Mouse (Mus musculus): ENCODE results near the gene Trim21. TPM values are rescaled to one million over a fixed set of nuclear protein-coding genes. Genes with fewer than 3 reads are reported as not detected.
A peak's percentile ranks its signal among the peaks of the same experiment; 100 is the strongest.

The Trim21 gene
- total RNA-seq (2014; rRNA removed; ENCODE audit: low replicate concordance) (4.0 and 5.6 TPM in 2 replicates), polyA plus RNA-seq (2015; fragmentation: Nextera tagmentation; extraction: Ambion mirVana) (0.22 and 0.32 TPM in 2 replicates)

DNA sequence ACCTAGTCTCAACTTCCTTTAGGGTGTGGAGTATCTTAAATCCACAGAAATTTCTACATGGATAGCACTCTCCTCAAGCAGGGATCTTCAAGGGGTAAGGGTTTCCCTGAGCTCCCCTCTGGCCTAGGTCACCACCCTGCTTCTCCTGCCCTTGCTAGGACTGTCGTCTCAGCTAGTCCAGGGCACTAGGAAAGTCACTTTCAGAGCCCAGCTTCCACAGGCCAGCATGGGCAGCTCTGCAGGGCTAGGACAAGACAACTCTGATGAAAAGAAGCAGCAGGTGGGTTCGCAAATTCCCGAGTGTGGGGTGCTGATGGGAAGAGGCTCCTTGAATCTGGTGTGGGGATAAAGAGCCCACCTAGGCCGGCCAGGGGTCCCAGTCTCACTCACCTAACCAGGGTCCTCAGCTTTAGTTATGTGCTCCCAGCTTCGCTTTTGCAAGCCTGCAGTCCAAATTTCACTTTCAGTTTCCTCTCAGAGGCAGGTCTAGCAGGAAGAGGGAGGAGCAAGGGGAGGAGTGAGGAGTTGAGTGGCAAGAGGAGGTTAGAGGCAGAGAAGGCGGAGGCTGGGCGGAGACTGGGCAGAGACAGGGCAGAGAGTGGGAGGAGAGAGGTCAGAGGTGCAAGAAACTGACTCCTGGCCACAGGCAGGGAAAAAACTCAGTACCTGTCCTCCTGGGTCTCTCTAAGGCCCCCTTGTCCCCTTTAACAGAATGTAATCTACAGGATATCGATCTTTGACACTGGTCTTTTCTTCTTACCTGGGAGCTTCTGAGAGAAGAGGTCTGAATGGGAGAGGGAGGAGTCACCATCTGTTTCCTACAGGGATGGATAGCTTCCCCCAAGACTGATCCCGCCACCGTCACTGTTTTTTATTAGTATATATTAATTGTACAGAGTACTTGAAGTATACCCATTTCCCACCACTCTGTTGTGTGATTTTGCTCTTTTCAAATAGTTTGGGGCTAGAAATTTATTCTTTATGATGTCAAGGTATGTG is at the start of gene Trim21:
Gene Trim21 (minus strand): TSS at position 488 of the 999 bp plus-strand sequence.
- peaks cover 19% of the 10 kb centered on the region; the same call in 1 of the 2 replicates for H3K36me3 ChIP-seq (replicated peaks; ENCODE audit: control insufficient read depth, insufficient read depth, low read length)
- no peak for TF ChIP-seq CTCF (IDR thresholded peaks at IDR 0.05; ENCODE audit: low read depth)
- no peak for TF ChIP-seq EP300 (IDR thresholded peaks at IDR 0.05; ENCODE audit: low read depth)
- DNase-seq (ENCODE audit: low spot score) (peak; percentile 94), ATAC-seq (ENCODE audit: insufficient read depth, low read depth) (peak; percentile 98)
- H3K4me2 ChIP-seq (ENCODE audit: low read depth, low read length) = peak within 1 kb of the TSS; percentile 70
- peaks cover 6% of the 10 kb centered on the region for H3K4me1 ChIP-seq (ENCODE audit: control insufficient read depth, insufficient read depth)
- peak within 1 kb of the TSS; percentile 63 for H3K27ac ChIP-seq (ENCODE audit: low read depth)
- H3K9me3 ChIP-seq (replicated peaks; ENCODE audit: control insufficient read depth, low read length) = no peaks in the 10 kb centered on the region
- H3K27me3 ChIP-seq (ENCODE audit: control insufficient read depth, insufficient read depth, low read length) = no peaks in the 10 kb centered on the region
- peak within 1 kb of the TSS; percentile 64 for H3K4me3 ChIP-seq (ENCODE audit: low read depth, low read length)
- peak within 1 kb of the TSS; percentile 69 for H3K9ac ChIP-seq (replicated peaks; ENCODE audit: low read depth, low read length)
- 13% methylated on average over 10 of the region's 10 CpGs for WGBS

DNA sequence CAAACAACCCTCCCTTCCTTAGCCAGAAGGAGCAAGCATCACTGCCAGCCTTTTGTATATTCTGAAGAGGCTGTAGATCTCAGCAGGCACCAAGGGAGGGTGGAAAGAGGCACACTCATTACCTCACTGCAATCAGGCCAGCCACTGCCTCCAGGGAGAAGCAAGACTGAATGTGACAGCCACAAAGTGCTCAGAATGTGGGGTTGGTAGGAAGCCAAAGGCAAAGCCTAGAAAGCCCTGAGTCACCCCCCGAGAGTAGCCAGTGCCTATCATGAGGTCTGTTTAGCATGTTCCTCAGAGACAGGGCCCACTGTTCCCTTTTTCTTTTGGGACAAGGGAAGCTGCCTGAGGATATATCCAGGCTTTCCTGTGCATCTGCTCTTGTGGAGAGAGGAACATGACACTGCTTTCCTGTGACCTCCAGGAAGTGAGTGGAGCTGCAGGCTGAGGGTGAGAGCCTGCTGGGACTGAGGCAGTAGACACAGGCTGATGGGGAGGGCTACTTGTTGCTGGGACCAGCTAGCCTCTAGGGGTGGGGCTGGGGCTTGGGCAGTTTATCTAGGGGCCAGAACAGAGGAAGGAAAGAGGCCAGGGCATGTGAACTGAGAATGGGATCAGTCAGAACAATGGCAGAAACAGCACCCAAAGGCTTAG is 32.2 kb upstream of the Trim21 start, which contains the start of gene Olfr552:
Gene Olfr552 (plus strand): TSS at position 393 of the 654 bp plus-strand sequence.
- Histone ChIP-seq H3K27ac (ENCODE audit: low read depth) (no peak within 1 kb of the TSS), H3K4me3 (ENCODE audit: low read depth, low read length) (no peak within 1 kb of the TSS), H3K4me1 (ENCODE audit: control insufficient read depth, insufficient read depth) (no peaks in the 10 kb centered on the region), H3K9ac (replicated peaks; ENCODE audit: low read depth, low read length) (no peak within 1 kb of the TSS), H3K36me3 (replicated peaks; ENCODE audit: control insufficient read depth, insufficient read depth, low read length) (no peaks in the 10 kb centered on the region), H3K9me3 (replicated peaks; ENCODE audit: control insufficient read depth, low read length) (no peaks in the 10 kb centered on the region), H3K4me2 (ENCODE audit: low read depth, low read length) (no peak within 1 kb of the TSS), H3K27me3 (ENCODE audit: control insufficient read depth, insufficient read depth, low read length) (no peaks in the 10 kb centered on the region)
- ATAC-seq (ENCODE audit: insufficient read depth, low read depth) (no peak), DNase-seq (ENCODE audit: low spot score) (no peak)
- TF ChIP-seq EP300 (IDR thresholded peaks at IDR 0.05; ENCODE audit: low read depth) (no peak), CTCF (IDR thresholded peaks at IDR 0.05; ENCODE audit: low read depth) (no peak)
- 30% methylated on average over 1 of the region's 1 CpGs for WGBS

DNA sequence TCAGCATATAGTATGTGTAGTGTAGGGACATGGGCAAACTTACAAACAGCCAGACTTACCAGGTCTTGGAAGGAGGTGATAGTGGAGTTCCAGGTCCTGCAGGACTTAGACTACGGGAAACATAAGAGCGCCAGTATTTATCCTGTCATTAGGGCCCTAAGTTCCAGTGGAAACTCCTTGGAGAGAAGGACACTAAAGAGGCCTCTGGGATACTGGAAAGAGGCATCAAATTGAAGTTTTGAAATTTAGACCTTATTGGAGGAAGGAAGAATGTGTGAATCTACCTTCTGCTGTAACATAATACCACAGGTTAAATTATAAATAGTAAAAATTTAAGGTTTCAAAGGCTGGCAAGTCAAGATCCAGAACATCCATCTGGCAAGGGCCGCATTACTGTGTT is 26.5 kb upstream of the Trim21 start, which contains the start of gene Olfr551:
Gene Olfr551 (minus strand): TSS at position 101 of the 400 bp plus-strand sequence.
- TF ChIP-seq CTCF (IDR thresholded peaks at IDR 0.05; ENCODE audit: low read depth) (no peak), EP300 (IDR thresholded peaks at IDR 0.05; ENCODE audit: low read depth) (no peak)
- Histone ChIP-seq H3K9ac (replicated peaks; ENCODE audit: low read depth, low read length) (no peak within 1 kb of the TSS), H3K9me3 (replicated peaks; ENCODE audit: control insufficient read depth, low read length) (no peaks in the 10 kb centered on the region), H3K27me3 (ENCODE audit: control insufficient read depth, insufficient read depth, low read length) (no peaks in the 10 kb centered on the region), H3K36me3 (replicated peaks; ENCODE audit: control insufficient read depth, insufficient read depth, low read length) (no peaks in the 10 kb centered on the region), H3K4me3 (ENCODE audit: low read depth, low read length) (no peak within 1 kb of the TSS), H3K4me2 (ENCODE audit: low read depth, low read length) (no peak within 1 kb of the TSS), H3K4me1 (ENCODE audit: control insufficient read depth, insufficient read depth) (no peaks in the 10 kb centered on the region), H3K27ac (ENCODE audit: low read depth) (no peak within 1 kb of the TSS)
- no peak for DNase-seq (ENCODE audit: low spot score)
- WGBS = 87% methylated on average over 3 of the region's 3 CpGs
- no peak for ATAC-seq (ENCODE audit: insufficient read depth, low read depth)

GRCm38 (mm10) chr7:102575998-102576397 is 10.7 kb upstream of the Trim21 start:
- Histone ChIP-seq H3K4me2 (ENCODE audit: low read depth, low read length) (no peak overlapping the region), H3K4me1 (ENCODE audit: control insufficient read depth, insufficient read depth) (no peaks in the 10 kb centered on the region), H3K9me3 (replicated peaks; ENCODE audit: control insufficient read depth, low read length) (no peaks in the 10 kb centered on the region), H3K9ac (replicated peaks; ENCODE audit: low read depth, low read length) (no peak overlapping the region), H3K27ac (ENCODE audit: low read depth) (no peak overlapping the region), H3K36me3 (replicated peaks; ENCODE audit: control insufficient read depth, insufficient read depth, low read length) (no peaks in the 10 kb centered on the region), H3K27me3 (ENCODE audit: control insufficient read depth, insufficient read depth, low read length) (no peaks in the 10 kb centered on the region), H3K4me3 (ENCODE audit: low read depth, low read length) (no peak overlapping the region)
- DNase-seq (ENCODE audit: low spot score) (no peak), ATAC-seq (ENCODE audit: insufficient read depth, low read depth) (no peak)
- 54% methylated on average over 6 of the region's 6 CpGs for WGBS
- TF ChIP-seq CTCF (IDR thresholded peaks at IDR 0.05; ENCODE audit: low read depth) = no peak
- TF ChIP-seq EP300 (IDR thresholded peaks at IDR 0.05; ENCODE audit: low read depth) = no peak

DNA sequence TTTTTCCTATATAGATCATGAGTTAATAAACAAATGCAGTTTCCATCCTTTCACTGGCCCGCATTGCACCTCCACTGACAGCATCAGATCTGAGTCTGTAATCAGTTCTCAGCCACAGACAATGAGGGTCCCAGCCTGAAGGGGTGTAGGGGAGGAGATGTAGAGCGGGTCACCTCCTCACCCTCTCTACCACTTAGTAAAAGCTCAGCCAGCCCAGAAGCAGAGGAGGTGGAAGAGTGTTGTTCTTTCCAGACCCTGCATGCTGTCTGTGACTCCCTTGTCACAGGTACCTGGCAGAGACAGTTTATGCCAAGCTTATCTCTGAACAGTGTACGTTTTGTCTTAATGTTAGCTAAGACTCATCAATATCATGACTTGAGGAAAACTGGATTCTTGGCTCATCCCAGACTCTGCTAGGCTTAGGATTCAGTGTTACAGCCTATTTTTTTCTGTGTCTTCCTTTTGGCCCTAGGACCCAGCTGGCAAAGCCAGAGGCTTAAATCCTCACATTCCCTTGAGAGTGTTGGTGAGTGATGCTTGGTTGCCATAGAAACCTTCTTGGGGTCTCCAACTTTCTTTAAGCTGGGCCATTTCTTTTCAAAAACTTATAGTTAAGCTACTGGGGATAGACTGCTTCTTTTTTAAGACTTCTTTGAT is 8.0 kb upstream of the Trim21 start:
- ATAC-seq (ENCODE audit: insufficient read depth, low read depth) (no peak), DNase-seq (ENCODE audit: low spot score) (no peak)
- no peak overlapping the region for H3K4me2 ChIP-seq (ENCODE audit: low read depth, low read length)
- TF ChIP-seq EP300 (IDR thresholded peaks at IDR 0.05; ENCODE audit: low read depth) = no peak
- no peak for TF ChIP-seq CTCF (IDR thresholded peaks at IDR 0.05; ENCODE audit: low read depth)
- no peak overlapping the region for H3K9ac ChIP-seq (replicated peaks; ENCODE audit: low read depth, low read length)
- no peaks in the 10 kb centered on the region for H3K27me3 ChIP-seq (ENCODE audit: control insufficient read depth, insufficient read depth, low read length)
- no peaks in the 10 kb centered on the region for H3K36me3 ChIP-seq (replicated peaks; ENCODE audit: control insufficient read depth, insufficient read depth, low read length)
- H3K4me3 ChIP-seq (ENCODE audit: low read depth, low read length) = no peak overlapping the region
- H3K27ac ChIP-seq (ENCODE audit: low read depth) = no peak overlapping the region
- 72% methylated on average over 3 of the region's 3 CpGs for WGBS
- no peaks in the 10 kb centered on the region for H3K9me3 ChIP-seq (replicated peaks; ENCODE audit: control insufficient read depth, low read length)
- H3K4me1 ChIP-seq (ENCODE audit: control insufficient read depth, insufficient read depth) = no peaks in the 10 kb centered on the region

Data from heart, postnatal 0 days (tissue).